Mouse (Mus musculus) large intestine, adult 2 months (tissue): ENCODE results near the gene Col9a3. TPM values are rescaled to one million over a fixed set of nuclear protein-coding genes. Genes with fewer than 3 reads are reported as not detected.

Experiments
- DNase-seq: peaks from one replicate; pipeline ENCODE4 v3.0.0-alpha.2; 2012; ENCODE audit warnings: low read depth, low spot score
- WGBS: fragments of 180-500 bp; shearing (Covaris S2); methylation state at CpG from one replicate; pipeline ENCODE4 v1.1.7; 2018; 5-methylcytosine and 5-hydroxymethylcytosine counted together
- polyA plus RNA-seq: library from polyadenylated mRNA; depleted of rRNA; stranded (reverse); fragments of >200 nt; gene quantifications from 2 replicates; pipeline ENCODE4 v1.2.3, GENCODE M21; 2012; rRNA removed

Gene Col9a3
- 0.33 and 1.3 TPM in 2 replicates for polyA plus RNA-seq

- DNase-seq, result no peak
- WGBS, result 66% methylated on average over 4 of the region's 4 CpGs
Observed at GRCm38 (mm10) chr2:180597490-180597889, at the start of gene Col9a3. Gene Col9a3 (plus strand): TSS chr2:180597790.

GRCm38 (mm10) chr2:180552340-180552739, 45.2 kb upstream of the Col9a3 start:
- no peak for DNase-seq
- WGBS, result 50% methylated on average over 3 of the region's 3 CpGs

- DNase-seq, result no peak
- WGBS, result 55% methylated on average over 3 of the region's 3 CpGs
Observed at GRCm38 (mm10) chr2:180555219-180555618, 42.4 kb upstream of the Col9a3 start.

- DNase-seq, result no peak
- 77% methylated on average over 3 of the region's 3 CpGs for WGBS
Observed at GRCm38 (mm10) chr2:180556470-180556869, 41.1 kb upstream of the Col9a3 start.

- 61% methylated on average over 5 of the region's 5 CpGs for WGBS
- DNase-seq, result no peak
Observed at GRCm38 (mm10) chr2:180560245-180560644, 37.3 kb upstream of the Col9a3 start.

GRCm38 (mm10) chr2:180562146-180562545, 35.4 kb upstream of the Col9a3 start:
- no peak for DNase-seq
- WGBS, result 31% methylated on average over 5 of the region's 5 CpGs

- no peak for DNase-seq
- WGBS, result 59% methylated on average over 6 of the region's 6 CpGs
Observed at GRCm38 (mm10) chr2:180563296-180563695, 34.3 kb upstream of the Col9a3 start.

GRCm38 (mm10) chr2:180563841-180564240, 33.7 kb upstream of the Col9a3 start:
- DNase-seq, result no peak
- WGBS, result 46% methylated on average over 5 of the region's 5 CpGs

GRCm38 (mm10) chr2:180566240-180566913, 31.2 kb upstream of the Col9a3 start:
- DNase-seq, result peak; percentile 50
- WGBS, result 33% methylated on average over 13 of the region's 13 CpGs

GRCm38 (mm10) chr2:180569028-180569643, 28.5 kb upstream of the Col9a3 start:
- 8% methylated on average over 3 of the region's 3 CpGs for WGBS
- DNase-seq, result no peak

GRCm38 (mm10) chr2:180576482-180576881, 21.1 kb upstream of the Col9a3 start:
- WGBS, result 46% methylated on average over 4 of the region's 4 CpGs

GRCm38 (mm10) chr2:180578686-180579085, 18.9 kb upstream of the Col9a3 start:
- WGBS, result under 1% methylated on average over 3 of the region's 3 CpGs
- peak; percentile 47 for DNase-seq

More at GRCm38 (mm10) chr2:180576482-180576881, 21.1 kb upstream of the Col9a3 start:
- no peak for DNase-seq

- 17% methylated on average over 3 of the region's 3 CpGs for WGBS
- DNase-seq, result peak; percentile 73
Observed at GRCm38 (mm10) chr2:180581002-180581401, 16.6 kb upstream of the Col9a3 start, which contains the start of gene Mrgbp. Gene Mrgbp (plus strand): TSS chr2:180581304.

GRCm38 (mm10) chr2:180582481-180583153, 15.0 kb upstream of the Col9a3 start:
- under 1% methylated on average over 57 of the region's 57 CpGs for WGBS
- DNase-seq, result peak; percentile 89

- DNase-seq, result no peak
- WGBS, result 9% methylated on average over 7 of the region's 7 CpGs
Observed at GRCm38 (mm10) chr2:180583154-180583507, 14.5 kb upstream of the Col9a3 start.

GRCm38 (mm10) chr2:180588736-180589122, 8.9 kb upstream of the Col9a3 start:
- WGBS, result 45% methylated on average over 6 of the region's 6 CpGs
- DNase-seq, result no peak

GRCm38 (mm10) chr2:180589123-180589831, 8.3 kb upstream of the Col9a3 start, which contains the start of gene Ogfr:
Gene Ogfr (plus strand): TSS chr2:180589245.
- under 1% methylated on average over 67 of the region's 67 CpGs for WGBS
- peak; percentile 37 for DNase-seq

GRCm38 (mm10) chr2:180598157-180598705, 641 bp downstream of the Col9a3 start:
- no peak for DNase-seq
- 10% methylated on average over 41 of the region's 41 CpGs for WGBS

GRCm38 (mm10) chr2:180600569-180601021, 3.0 kb downstream of the Col9a3 start:
- no peak for DNase-seq
- WGBS, result 19% methylated on average over 9 of the region's 9 CpGs

- 73% methylated on average over 6 of the region's 6 CpGs for WGBS
- no peak for DNase-seq
Observed at GRCm38 (mm10) chr2:180604781-180605180, 7.2 kb downstream of the Col9a3 start.
